Mouse (Mus musculus): ENCODE results near the gene Ccn5. TPM values are rescaled to one million over a fixed set of nuclear protein-coding genes. Genes with fewer than 3 reads are reported as not detected.
A peak's percentile ranks its signal among the peaks of the same experiment; 100 is the strongest.

Gene Ccn5
- polyA plus RNA-seq, 1 experiment from 2014 or later, result 0.22 TPM

DNA sequence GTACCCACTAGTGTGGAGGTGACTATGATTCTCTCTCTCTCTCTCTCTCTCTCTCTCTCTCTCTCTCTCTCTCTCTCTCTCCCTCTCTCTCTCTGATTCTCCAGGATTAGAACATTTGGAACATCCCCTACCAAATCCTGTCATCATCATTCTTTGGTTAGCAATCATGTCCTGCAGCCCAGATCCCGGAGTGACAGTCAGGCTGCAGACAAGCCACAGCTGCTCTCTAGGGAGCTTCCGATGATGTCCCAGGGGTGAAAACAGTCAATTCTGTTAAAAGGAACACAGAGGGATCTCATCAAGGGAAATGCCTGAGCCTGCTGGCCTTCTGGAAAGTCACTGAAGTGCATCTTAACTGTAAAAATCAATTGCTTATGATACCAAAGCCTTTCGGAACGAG lies 21.4 kb downstream of the Ccn5 start:
- no peak for DNase-seq (ENCODE audit: low spot score)

- DNase-seq (ENCODE audit: low spot score), result peak; percentile 41
Measured at GRCm38 (mm10) chr2:163853461-163853901, 32.8 kb downstream of the Ccn5 start, which contains the start of gene Kcnk15. Kcnk15 (plus strand) TSS chr2:163853651.

- DNase-seq (ENCODE audit: low spot score), result no peak
Measured at GRCm38 (mm10) chr2:163857233-163857632, 36.6 kb downstream of the Ccn5 start.

GRCm38 (mm10) chr2:163858254-163858947 lies 37.7 kb downstream of the Ccn5 start:
- peak; percentile 13 for DNase-seq (ENCODE audit: low spot score)

- DNase-seq (ENCODE audit: low spot score), result no peak
Measured at GRCm38 (mm10) chr2:163865311-163865710, 44.6 kb downstream of the Ccn5 start.

- no peak for DNase-seq (ENCODE audit: low spot score)
Measured at GRCm38 (mm10) chr2:163866061-163866460, 45.4 kb downstream of the Ccn5 start.

DNA sequence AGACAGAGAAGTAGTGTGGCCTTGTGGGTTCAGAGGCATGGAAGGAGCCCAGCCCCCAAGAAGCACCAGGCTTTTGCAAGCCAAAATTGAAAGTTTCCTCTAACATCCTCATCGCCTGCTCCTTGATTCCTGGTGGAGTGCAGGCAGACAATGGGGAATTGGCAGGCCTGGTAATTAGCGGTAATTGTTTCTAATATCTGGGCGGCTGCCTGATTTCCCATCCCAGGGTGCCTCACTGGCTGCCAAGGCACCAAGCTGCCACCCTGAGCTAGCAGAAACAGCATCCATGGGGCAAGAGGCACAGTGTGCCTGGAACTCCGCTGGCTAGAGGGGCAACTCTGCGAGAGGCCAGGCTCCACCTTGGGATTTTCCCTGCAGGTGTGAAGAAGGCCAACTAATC lies 49.1 kb downstream of the Ccn5 start:
- DNase-seq (ENCODE audit: low spot score), result no peak

GRCm38 (mm10) chr2:163871266-163871665 lies 50.6 kb downstream of the Ccn5 start:
- DNase-seq (ENCODE audit: low spot score), result no peak

GRCm38 (mm10) chr2:163871906-163872305 lies 51.2 kb downstream of the Ccn5 start:
- DNase-seq (ENCODE audit: low spot score), result no peak

- no peak for DNase-seq (ENCODE audit: low spot score)
Measured at GRCm38 (mm10) chr2:163874877-163875276, 54.2 kb downstream of the Ccn5 start.

- no peak for DNase-seq (ENCODE audit: low spot score)
Measured at GRCm38 (mm10) chr2:163875484-163875883, 54.8 kb downstream of the Ccn5 start.

- DNase-seq (ENCODE audit: low spot score), result no peak
Measured at GRCm38 (mm10) chr2:163876830-163877498, 56.3 kb downstream of the Ccn5 start.

DNA sequence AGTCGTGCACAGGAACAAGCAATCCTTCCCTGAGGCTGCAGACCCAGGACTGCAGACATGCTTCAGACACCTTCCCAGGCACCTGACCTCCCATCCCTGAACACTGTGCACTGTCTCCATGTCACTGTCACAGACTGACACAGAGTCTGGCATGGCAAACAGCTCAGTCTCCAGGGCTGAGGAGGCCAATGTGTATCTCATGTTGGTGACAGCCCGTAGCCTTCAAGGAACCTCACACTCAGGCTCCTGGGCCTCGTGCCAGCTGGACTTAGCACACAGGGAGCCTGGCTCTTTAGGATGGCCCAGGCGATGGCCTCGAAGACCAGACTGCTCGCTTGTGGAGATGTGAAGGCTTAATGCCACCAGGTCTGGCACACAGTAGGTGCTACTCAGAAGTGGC lies 60.2 kb downstream of the Ccn5 start:
- DNase-seq (ENCODE audit: low spot score), result no peak

Other genes starting within 250 kb of the Ccn5 start
- 33.0 and 34.4 TPM in 2 replicates for gene Ttpal, start 218.5 kb upstream of the Ccn5 start, polyA plus RNA-seq (2015; fragmentation: Nextera tagmentation; extraction: Ambion mirVana)
- gene Serinc3, start 175.7 kb upstream of the Ccn5 start, polyA plus RNA-seq (2015; fragmentation: Nextera tagmentation; extraction: Ambion mirVana), result 74.1 and 74.4 TPM in 2 replicates
- gene Pkig, start 162.5 kb upstream of the Ccn5 start, polyA plus RNA-seq (2015; fragmentation: Nextera tagmentation; extraction: Ambion mirVana), result 63.5 and 66.1 TPM in 2 replicates
- 73.2 and 83.0 TPM in 2 replicates for gene Ada, start 70.6 kb upstream of the Ccn5 start, polyA plus RNA-seq (2015; fragmentation: Nextera tagmentation; extraction: Ambion mirVana)
- not detected in 2 replicates for gene Kcnk15, start 32.8 kb downstream of the Ccn5 start, polyA plus RNA-seq (2015; fragmentation: Nextera tagmentation; extraction: Ambion mirVana)
- not detected in 2 replicates for gene Rims4, start 97.8 kb downstream of the Ccn5 start, polyA plus RNA-seq (2015; fragmentation: Nextera tagmentation; extraction: Ambion mirVana)
- 265 and 278 TPM in 2 replicates for gene Ywhab, start 174.1 kb downstream of the Ccn5 start, polyA plus RNA-seq (2015; fragmentation: Nextera tagmentation; extraction: Ambion mirVana)
- gene Pabpc1l, start 204.6 kb downstream of the Ccn5 start, polyA plus RNA-seq (2015; fragmentation: Nextera tagmentation; extraction: Ambion mirVana), result 1.8 and 2.0 TPM in 2 replicates
- 67.8 and 68.4 TPM in 2 replicates for gene Stk4, start 249.5 kb downstream of the Ccn5 start, polyA plus RNA-seq (2015; fragmentation: Nextera tagmentation; extraction: Ambion mirVana)